Mouse (Mus musculus) hindbrain, embryonic 14.5 days (tissue): ENCODE measurements around the gene Lyl1. TPM values are rescaled to one million over a fixed set of nuclear protein-coding genes. Genes with fewer than 3 reads are reported as not detected.
A peak's percentile ranks its signal among the peaks of the same experiment; 100 is the strongest.

Experiments used
- ATAC-seq: fragments of 200-750 bp; cut with Nextera tagmentation; 2 replicates; pipeline ENCODE4 v1.8.0; 2017; ENCODE audit warnings: moderate number of reproducible peaks, mild to moderate bottlenecking, moderate TSS enrichment, moderate library complexity; ENCODE audit not compliant: low FRiP score
- DNase-seq: peaks from one replicate; pipeline ENCODE4 v3.0.0-alpha.2; 2015; ENCODE audit warnings: low spot score
- H3K27ac ChIP-seq: fragments of 300-500 bp; sonication (generic); 2 replicates; pipeline ENCODE4 v1.5.1; 2014; ENCODE audit warnings: mild to moderate bottlenecking, moderate library complexity
- H3K27me3 ChIP-seq: fragments of 300-500 bp; sonication (generic); 2 replicates; pipeline ENCODE4 v1.6.1; 2014; ENCODE audit warnings: mild to moderate bottlenecking, low read length, mixed read lengths; ENCODE audit not compliant: control insufficient read depth, insufficient read depth
- H3K36me3 ChIP-seq: fragments of 300-500 bp; sonication (generic); replicated peaks from 2 replicates; pipeline ENCODE4 v1.6.1; 2014; ENCODE audit not compliant: control insufficient read depth, insufficient read depth
- H3K4me1 ChIP-seq: fragments of 300-500 bp; sonication (generic); replicated peaks from 2 replicates; pipeline ENCODE4 v1.6.1; 2014; ENCODE audit warnings: antibody characterized with exemption, low read length, mixed read lengths; ENCODE audit not compliant: control insufficient read depth, insufficient read depth
- H3K4me2 ChIP-seq: fragments of 300-500 bp; sonication (generic); replicated peaks from 2 replicates; pipeline ENCODE4 v1.6.1; 2014; ENCODE audit warnings: mild to moderate bottlenecking, moderate library complexity
- H3K4me3 ChIP-seq: fragments of 300-500 bp; sonication (generic); replicated peaks from 2 replicates; pipeline ENCODE4 v1.5.1; 2014; ENCODE audit warnings: mild to moderate bottlenecking, low read length
- H3K9ac ChIP-seq: fragments of 300-500 bp; sonication (generic); 2 replicates; pipeline ENCODE4 v1.6.1; 2014
- H3K9me3 ChIP-seq: fragments of 300-500 bp; sonication (generic); 2 replicates; pipeline ENCODE4 v1.6.1; 2016; ENCODE audit warnings: low read length; ENCODE audit not compliant: control insufficient read depth
- WGBS: fragments of 180-500 bp; shearing (Covaris S2); extraction: QIAGEN DNeasy Blood & Tissue Kit; methylation state at CpG from one replicate; pipeline ENCODE4 v1.1.7; 2014; 5-methylcytosine and 5-hydroxymethylcytosine counted together
- polyA plus RNA-seq: library from polyadenylated mRNA; unstranded; fragments of >200 nt; fragmentation: Nextera tagmentation; extraction: Ambion mirVana; gene quantifications from 2 replicates; pipeline ENCODE4 v1.2.1, GENCODE M21; 2014

The Lyl1 gene
- polyA plus RNA-seq, 1 experiment from 2014 or later: 5.1 TPM

- no peaks in the 10 kb centered on the region for H3K9me3 ChIP-seq
- no peak for ATAC-seq
- peaks cover 41% of the 10 kb centered on the region for H3K4me1 ChIP-seq
- no peak for DNase-seq
- H3K27me3 ChIP-seq: no peaks in the 10 kb centered on the region
- peaks cover 8% of the 10 kb centered on the region; the same call in 1 of the 2 replicates for H3K36me3 ChIP-seq
- H3K9ac ChIP-seq: peak within 1 kb of the TSS; percentile 100
- H3K4me2 ChIP-seq: peak within 1 kb of the TSS; percentile 94
- 12% methylated on average over 20 of the region's 20 CpGs for WGBS
- H3K4me3 ChIP-seq: peak within 1 kb of the TSS; percentile 100
- H3K27ac ChIP-seq: peak within 1 kb of the TSS; percentile 91
Observed at GRCm38 (mm10) chr8:84686191-84687002, 14.9 kb upstream of the Lyl1 start, which contains the start of gene Trmt1. Gene Trmt1, plus strand, starts transcription at chr8:84686307.

DNA sequence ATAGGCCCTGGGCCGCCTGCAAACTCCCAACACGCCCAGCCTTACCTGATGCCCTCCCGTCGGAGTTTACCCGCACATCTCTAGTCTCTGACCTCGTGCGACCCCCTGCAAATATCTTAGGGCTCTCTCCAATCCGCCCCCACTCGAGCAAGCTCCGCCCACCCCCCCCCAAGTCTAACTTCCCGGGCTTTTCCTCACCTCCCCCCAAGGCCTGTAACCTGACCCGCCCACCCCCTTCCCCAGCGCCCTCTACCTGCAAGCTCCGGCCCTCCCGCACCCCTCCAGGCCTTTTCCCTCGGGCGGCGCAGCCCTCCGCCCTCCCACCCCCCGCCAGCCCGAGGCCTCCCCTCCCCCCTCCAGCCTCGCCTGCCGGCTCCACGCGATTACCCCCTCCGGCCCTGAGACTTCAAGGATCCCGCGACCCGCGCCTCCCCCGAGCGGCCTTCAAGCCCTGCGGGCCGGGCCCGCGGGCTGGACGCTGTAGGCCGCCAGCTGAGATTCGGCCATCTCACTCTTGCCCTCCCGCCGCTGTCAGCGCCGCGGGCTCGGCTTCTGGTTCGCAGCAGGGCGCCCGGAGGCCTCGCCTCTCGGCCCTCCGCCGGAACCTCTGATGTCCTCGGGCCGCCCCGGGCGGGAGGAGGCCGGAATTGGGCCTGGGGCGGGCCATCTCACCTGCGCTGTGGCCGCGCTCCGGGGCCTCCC is 14.1 kb upstream of the Lyl1 start:
- Histone ChIP-seq H3K4me1 (peaks cover 41% of the 10 kb centered on the region), H3K27ac (peak overlapping the region; percentile 91), H3K4me2 (peak overlapping the region; percentile 94), H3K9me3 (no peaks in the 10 kb centered on the region), H3K4me3 (peak overlapping the region; percentile 100), H3K36me3 (peaks cover 9% of the 10 kb centered on the region), H3K9ac (peak overlapping the region; percentile 100), H3K27me3 (no peaks in the 10 kb centered on the region)
- ATAC-seq (peak; percentile 7; the same call in 1 of the 2 replicates), DNase-seq (no peak)
- WGBS: under 1% methylated on average over 58 of the region's 62 CpGs

- H3K4me1 ChIP-seq: peaks cover 41% of the 10 kb centered on the region
- DNase-seq (peak; percentile 89), ATAC-seq (peak; percentile 80)
- peak within 1 kb of the TSS; percentile 100 for H3K4me3 ChIP-seq
- 0% methylated on average over 37 of the region's 37 CpGs for WGBS
- peak within 1 kb of the TSS; percentile 91 for H3K27ac ChIP-seq
- no peaks in the 10 kb centered on the region for H3K9me3 ChIP-seq
- H3K27me3 ChIP-seq: no peaks in the 10 kb centered on the region
- H3K9ac ChIP-seq: peak within 1 kb of the TSS; percentile 100
- peak within 1 kb of the TSS; percentile 94 for H3K4me2 ChIP-seq
- peaks cover 13% of the 10 kb centered on the region for H3K36me3 ChIP-seq
Observed at GRCm38 (mm10) chr8:84687705-84688100, 13.6 kb upstream of the Lyl1 start, which contains the start of gene Nacc1. Gene Nacc1, minus strand, starts transcription at chr8:84687862.

DNA sequence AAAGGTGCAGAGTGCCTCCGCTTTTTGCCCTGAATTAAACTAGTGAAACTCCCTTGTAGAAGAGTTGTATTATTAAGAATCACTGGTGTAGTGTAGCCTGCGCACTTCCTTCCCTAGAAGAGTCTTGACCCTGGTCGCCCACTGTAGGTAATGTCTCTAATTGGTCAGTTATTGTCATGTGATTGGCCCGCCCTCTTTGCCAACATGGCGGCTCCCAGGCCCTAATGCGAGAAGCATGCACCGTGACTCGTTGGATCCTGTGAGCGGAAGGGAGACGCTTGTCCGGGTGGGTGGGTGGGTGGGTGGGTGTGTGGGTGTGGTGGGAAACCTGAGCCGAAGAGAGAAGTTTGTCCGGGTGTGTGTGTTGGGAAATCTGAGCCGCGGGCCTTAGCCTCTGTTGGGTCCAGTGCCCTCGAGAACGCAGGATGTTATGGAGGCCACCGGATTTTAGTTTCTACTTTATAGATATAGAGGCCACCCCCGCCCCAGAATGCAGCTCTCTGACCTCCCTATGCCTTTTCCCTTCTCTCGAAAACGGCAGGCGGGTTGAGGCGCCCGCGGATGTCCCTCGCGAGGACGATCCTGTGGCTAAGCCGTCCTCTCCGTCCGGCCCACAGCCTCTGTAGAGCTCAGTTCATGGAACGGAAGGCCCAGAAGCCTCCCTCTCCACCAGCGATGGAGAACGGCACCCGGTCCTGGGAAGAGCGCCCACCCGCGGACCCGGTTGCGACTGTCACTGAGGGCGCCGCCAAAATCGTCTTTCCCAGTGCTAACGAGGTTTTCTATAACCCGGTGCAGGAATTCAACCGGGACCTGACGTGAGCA is 12.0 kb upstream of the Lyl1 start:
- H3K4me2 ChIP-seq: peak overlapping the region; percentile 94
- peak overlapping the region; percentile 67 for H3K4me3 ChIP-seq
- H3K27ac ChIP-seq: no peak overlapping the region; the same call in 1 of the 2 replicates
- DNase-seq (peak; percentile 85), ATAC-seq (peak; percentile 89)
- no peaks in the 10 kb centered on the region for H3K9me3 ChIP-seq
- no peaks in the 10 kb centered on the region for H3K27me3 ChIP-seq
- peaks cover 41% of the 10 kb centered on the region for H3K4me1 ChIP-seq
- peak overlapping the region; percentile 69 for H3K9ac ChIP-seq
- under 1% methylated on average over 47 of the region's 47 CpGs for WGBS
- peaks cover 24% of the 10 kb centered on the region for H3K36me3 ChIP-seq

GRCm38 (mm10) chr8:84693332-84693731 is 7.9 kb upstream of the Lyl1 start:
- Histone ChIP-seq H3K9me3 (no peaks in the 10 kb centered on the region), H3K27ac (no peak overlapping the region), H3K9ac (no peak overlapping the region), H3K36me3 (peaks cover 63% of the 10 kb centered on the region), H3K4me3 (no peak overlapping the region), H3K4me2 (no peak overlapping the region), H3K27me3 (no peaks in the 10 kb centered on the region), H3K4me1 (peaks cover 13% of the 10 kb centered on the region; the same call in 1 of the 2 replicates)
- 82% methylated on average over 4 of the region's 4 CpGs for WGBS
- DNase-seq (no peak), ATAC-seq (no peak)

- DNase-seq: no peak
- 94% methylated on average over 6 of the region's 6 CpGs for WGBS
- no peaks in the 10 kb centered on the region for H3K9me3 ChIP-seq
- peaks cover 2% of the 10 kb centered on the region; the same call in 1 of the 2 replicates for H3K4me1 ChIP-seq
- ATAC-seq: no peak
- H3K4me2 ChIP-seq: no peak overlapping the region
- H3K27me3 ChIP-seq: no peaks in the 10 kb centered on the region
- H3K4me3 ChIP-seq: no peak overlapping the region
- no peak overlapping the region for H3K9ac ChIP-seq
- no peak overlapping the region for H3K27ac ChIP-seq
- peaks cover 76% of the 10 kb centered on the region for H3K36me3 ChIP-seq
Observed at GRCm38 (mm10) chr8:84695140-84695539, 6.1 kb upstream of the Lyl1 start.

DNA sequence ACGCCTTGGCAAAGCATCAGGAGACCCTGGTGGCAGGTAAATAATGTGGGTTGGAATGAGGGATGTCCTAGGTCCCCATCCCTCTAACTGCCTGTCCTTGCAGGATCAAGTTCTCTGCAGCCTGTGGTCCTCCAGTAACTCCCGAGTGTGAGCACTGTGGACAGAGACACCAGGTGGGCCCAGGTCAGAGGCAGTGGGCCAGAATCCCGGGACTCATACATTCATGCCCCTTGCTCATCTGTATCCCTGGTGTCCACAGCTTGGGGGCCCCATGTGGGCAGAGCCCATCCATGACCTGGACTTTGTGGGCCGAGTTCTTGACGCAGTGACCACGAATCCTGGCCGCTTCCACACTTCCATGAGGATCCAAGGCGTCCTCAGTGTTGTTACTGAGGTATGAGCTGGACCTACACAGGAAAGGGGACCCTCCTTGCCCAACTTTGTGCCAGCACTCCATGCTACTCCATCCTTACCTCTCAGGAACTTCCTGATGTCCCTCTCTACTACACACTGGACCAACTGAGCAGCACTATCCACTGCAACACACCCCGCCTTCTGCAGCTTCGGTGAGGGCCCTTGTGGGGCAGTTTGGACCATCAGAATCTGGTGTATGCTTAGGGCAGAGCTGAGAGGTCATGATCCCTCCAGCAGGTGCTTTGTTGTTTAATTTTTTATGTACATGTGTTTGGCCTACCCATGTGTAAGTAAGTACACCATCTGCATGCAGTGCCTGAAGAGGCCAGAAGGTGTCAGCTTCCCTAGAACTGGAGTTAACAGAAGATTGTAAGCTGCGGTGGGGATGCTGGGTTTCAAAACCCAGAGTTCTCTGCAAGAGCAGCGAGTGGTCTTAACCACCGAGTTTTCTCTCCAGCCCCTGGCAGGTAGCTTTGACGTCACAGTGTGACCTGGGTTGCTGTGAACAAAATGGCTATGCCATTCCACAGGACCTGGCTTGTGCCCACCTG is 3.8 kb upstream of the Lyl1 start:
- H3K36me3 ChIP-seq: peaks cover 68% of the 10 kb centered on the region
- H3K27me3 ChIP-seq: peaks cover 16% of the 10 kb centered on the region
- ATAC-seq: no peak
- no peak overlapping the region for H3K27ac ChIP-seq
- H3K4me1 ChIP-seq: no peaks in the 10 kb centered on the region
- H3K9ac ChIP-seq: no peak overlapping the region
- 90% methylated on average over 14 of the region's 14 CpGs for WGBS
- no peak overlapping the region for H3K4me3 ChIP-seq
- no peak for DNase-seq
- no peak overlapping the region for H3K4me2 ChIP-seq
- no peaks in the 10 kb centered on the region for H3K9me3 ChIP-seq

- 93% methylated on average over 5 of the region's 5 CpGs for WGBS
- no peak for ATAC-seq
Observed at GRCm38 (mm10) chr8:84698288-84698687, 3.0 kb upstream of the Lyl1 start.

More at GRCm38 (mm10) chr8:84698288-84698687, 3.0 kb upstream of the Lyl1 start:
- H3K4me3 ChIP-seq: no peak overlapping the region
- no peak overlapping the region for H3K27ac ChIP-seq
- DNase-seq: no peak
- no peaks in the 10 kb centered on the region for H3K4me1 ChIP-seq
- H3K36me3 ChIP-seq: peaks cover 59% of the 10 kb centered on the region
- no peak overlapping the region for H3K9ac ChIP-seq
- no peak overlapping the region for H3K4me2 ChIP-seq
- H3K27me3 ChIP-seq: peaks cover 25% of the 10 kb centered on the region
- no peaks in the 10 kb centered on the region for H3K9me3 ChIP-seq
